Mouse (Mus musculus): ENCODE results near the gene Tmem255b. TPM values are rescaled to one million over a fixed set of nuclear protein-coding genes. Genes with fewer than 3 reads are reported as not detected.

Tmem255b gene
- polyA plus RNA-seq, 1 experiment from 2014 or later = not detected

DNA sequence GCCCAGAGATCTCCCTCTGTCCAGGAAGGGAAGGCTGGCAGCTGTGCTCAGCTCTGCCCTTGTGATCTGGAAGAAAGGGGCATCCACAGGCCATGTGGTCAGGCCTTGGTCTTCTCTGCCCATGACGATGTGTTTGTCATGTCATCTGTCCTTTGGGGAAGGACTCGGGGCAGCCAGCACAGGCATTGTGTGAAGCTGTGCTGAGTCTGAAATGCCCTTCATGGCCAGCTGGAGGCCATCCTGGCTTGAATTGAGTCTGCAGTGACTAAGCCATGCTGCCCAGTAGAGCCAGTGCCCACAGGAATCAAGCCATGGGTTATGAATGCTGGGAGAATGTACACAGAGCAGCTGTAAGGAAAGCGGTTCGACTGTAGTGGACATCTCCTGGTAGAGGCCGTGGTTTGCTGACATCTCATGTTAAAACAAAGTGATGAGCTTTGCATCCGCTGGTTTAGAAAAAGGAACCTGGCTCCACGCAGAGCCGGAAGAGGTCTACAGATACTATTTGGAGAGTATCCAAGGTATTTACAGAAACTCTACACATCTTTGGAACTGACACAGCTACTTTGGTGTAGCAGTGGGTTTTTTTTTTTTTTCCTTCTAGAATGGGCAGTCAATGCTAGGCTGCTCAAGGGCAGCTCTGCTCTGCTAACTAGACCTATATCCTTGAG is 69.1 kb downstream of the Tmem255b start:
- ATAC-seq = no peak
- H3K4me3 ChIP-seq (ENCODE audit: low read depth, low read length) = no peak overlapping the region
- no peaks in the 10 kb centered on the region for H3K36me3 ChIP-seq (replicated peaks; ENCODE audit: insufficient read depth, low read length)
- H3K4me1 ChIP-seq (ENCODE audit: insufficient read depth) = peaks cover 13% of the 10 kb centered on the region
- TF ChIP-seq EP300 (IDR thresholded peaks at IDR 0.05; ENCODE audit: low read depth) (no peak), CTCF (IDR thresholded peaks at IDR 0.05; ENCODE audit: low read depth) (no peak)
- whole genome bisulfite sequencing (ENCODE audit: insufficient replicate concordance) = 61% methylated on average over 8 of the region's 8 CpGs
- H3K27ac ChIP-seq (ENCODE audit: low read depth) = no peak overlapping the region
- H3K4me2 ChIP-seq (ENCODE audit: low read depth, low read length) = no peak overlapping the region
- H3K9me3 ChIP-seq (ENCODE audit: low read length) = no peaks in the 10 kb centered on the region
- no peak overlapping the region for H3K9ac ChIP-seq (replicated peaks)
- DNase-seq = no peak
- no peaks in the 10 kb centered on the region for H3K27me3 ChIP-seq (ENCODE audit: insufficient read depth, low read length)

- H3K4me2 ChIP-seq (ENCODE audit: low read depth, low read length) = no peak overlapping the region
- H3K4me1 ChIP-seq (ENCODE audit: insufficient read depth) = peaks cover 13% of the 10 kb centered on the region
- no peak overlapping the region for H3K9ac ChIP-seq (replicated peaks)
- TF ChIP-seq EP300 (IDR thresholded peaks at IDR 0.05; ENCODE audit: low read depth) (no peak), CTCF (IDR thresholded peaks at IDR 0.05; ENCODE audit: low read depth) (no peak)
- H3K4me3 ChIP-seq (ENCODE audit: low read depth, low read length) = no peak overlapping the region
- H3K9me3 ChIP-seq (ENCODE audit: low read length) = no peaks in the 10 kb centered on the region
- H3K36me3 ChIP-seq (replicated peaks; ENCODE audit: insufficient read depth, low read length) = no peaks in the 10 kb centered on the region
- no peak overlapping the region for H3K27ac ChIP-seq (ENCODE audit: low read depth)
- DNase-seq = no peak
- H3K27me3 ChIP-seq (ENCODE audit: insufficient read depth, low read length) = no peaks in the 10 kb centered on the region
- ATAC-seq = no peak
Observed at GRCm38 (mm10) chr8:13504894-13505674, 70.1 kb downstream of the Tmem255b start.

- H3K27me3 ChIP-seq (ENCODE audit: insufficient read depth, low read length) = no peaks in the 10 kb centered on the region
- no peak overlapping the region for H3K9ac ChIP-seq (replicated peaks)
- no peaks in the 10 kb centered on the region for H3K9me3 ChIP-seq (ENCODE audit: low read length)
- no peak overlapping the region for H3K27ac ChIP-seq (ENCODE audit: low read depth)
- no peak overlapping the region for H3K4me2 ChIP-seq (ENCODE audit: low read depth, low read length)
- H3K4me3 ChIP-seq (ENCODE audit: low read depth, low read length) = no peak overlapping the region
- ATAC-seq = peak; percentile 94
- no peaks in the 10 kb centered on the region for H3K36me3 ChIP-seq (replicated peaks; ENCODE audit: insufficient read depth, low read length)
- TF ChIP-seq EP300 (IDR thresholded peaks at IDR 0.05; ENCODE audit: low read depth) = no peak
- TF ChIP-seq CTCF (IDR thresholded peaks at IDR 0.05; ENCODE audit: low read depth) = no peak
- peaks cover 13% of the 10 kb centered on the region for H3K4me1 ChIP-seq (ENCODE audit: insufficient read depth)
- WGBS (ENCODE audit: insufficient replicate concordance) = 12% methylated on average over 4 of the region's 4 CpGs
- DNase-seq = peak; percentile 86
Observed at GRCm38 (mm10) chr8:13506849-13507248, 71.9 kb downstream of the Tmem255b start.

GRCm38 (mm10) chr8:13507284-13507937 is 72.4 kb downstream of the Tmem255b start:
- no peak overlapping the region for H3K4me2 ChIP-seq (ENCODE audit: low read depth, low read length)
- TF ChIP-seq EP300 (IDR thresholded peaks at IDR 0.05; ENCODE audit: low read depth) (no peak), CTCF (IDR thresholded peaks at IDR 0.05; ENCODE audit: low read depth) (no peak)
- H3K4me1 ChIP-seq (ENCODE audit: insufficient read depth) = peaks cover 13% of the 10 kb centered on the region
- H3K4me3 ChIP-seq (ENCODE audit: low read depth, low read length) = no peak overlapping the region
- no peaks in the 10 kb centered on the region for H3K36me3 ChIP-seq (replicated peaks; ENCODE audit: insufficient read depth, low read length)
- no peaks in the 10 kb centered on the region for H3K9me3 ChIP-seq (ENCODE audit: low read length)
- peak overlapping the region; percentile 29; the same call in 1 of the 2 replicates for H3K27ac ChIP-seq (ENCODE audit: low read depth)
- no peaks in the 10 kb centered on the region for H3K27me3 ChIP-seq (ENCODE audit: insufficient read depth, low read length)
- 71% methylated on average over 3 of the region's 3 CpGs for WGBS (ENCODE audit: insufficient replicate concordance)
- H3K9ac ChIP-seq (replicated peaks) = no peak overlapping the region
- DNase-seq = no peak
- ATAC-seq = no peak

GRCm38 (mm10) chr8:13512016-13512415 is 77.0 kb downstream of the Tmem255b start:
- TF ChIP-seq EP300 (IDR thresholded peaks at IDR 0.05; ENCODE audit: low read depth) = no peak
- no peak for TF ChIP-seq CTCF (IDR thresholded peaks at IDR 0.05; ENCODE audit: low read depth)
- H3K4me1 ChIP-seq (ENCODE audit: insufficient read depth) = peaks cover 11% of the 10 kb centered on the region; the same call in 1 of the 2 replicates
- no peaks in the 10 kb centered on the region for H3K27me3 ChIP-seq (ENCODE audit: insufficient read depth, low read length)
- DNase-seq (no peak), ATAC-seq (no peak)
- no peaks in the 10 kb centered on the region for H3K36me3 ChIP-seq (replicated peaks; ENCODE audit: insufficient read depth, low read length)
- H3K27ac ChIP-seq (ENCODE audit: low read depth) = no peak overlapping the region
- WGBS (ENCODE audit: insufficient replicate concordance) = 74% methylated on average over 5 of the region's 5 CpGs
- no peak overlapping the region for H3K4me2 ChIP-seq (ENCODE audit: low read depth, low read length)
- H3K4me3 ChIP-seq (ENCODE audit: low read depth, low read length) = no peak overlapping the region
- no peak overlapping the region for H3K9ac ChIP-seq (replicated peaks)
- H3K9me3 ChIP-seq (ENCODE audit: low read length) = no peaks in the 10 kb centered on the region

DNA sequence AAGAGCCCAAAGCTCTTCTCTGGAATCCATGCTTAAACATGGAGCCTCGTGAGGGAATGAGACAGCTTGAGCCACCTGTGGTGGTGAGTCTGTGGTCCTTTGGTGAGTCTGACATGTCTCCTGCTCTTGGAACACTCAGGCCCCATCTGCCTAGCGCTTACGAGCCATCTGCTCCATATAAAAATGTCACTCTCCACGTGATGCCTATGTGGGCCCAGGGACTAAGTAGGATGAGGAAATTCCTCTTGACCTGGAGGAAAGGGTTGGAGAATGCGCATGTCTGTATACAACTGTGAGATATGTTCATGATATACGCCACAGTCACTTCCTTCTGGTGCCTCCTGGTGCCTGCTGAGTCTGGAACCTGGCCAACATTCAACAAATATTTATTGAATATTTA is 77.7 kb downstream of the Tmem255b start:
- 65% methylated on average over 6 of the region's 6 CpGs for WGBS (ENCODE audit: insufficient replicate concordance)
- Histone ChIP-seq H3K4me3 (ENCODE audit: low read depth, low read length) (no peak overlapping the region), H3K27ac (ENCODE audit: low read depth) (no peak overlapping the region), H3K4me1 (ENCODE audit: insufficient read depth) (peaks cover 5% of the 10 kb centered on the region; the same call in 1 of the 2 replicates), H3K9me3 (ENCODE audit: low read length) (no peaks in the 10 kb centered on the region), H3K9ac (replicated peaks) (no peak overlapping the region), H3K36me3 (replicated peaks; ENCODE audit: insufficient read depth, low read length) (no peaks in the 10 kb centered on the region), H3K27me3 (ENCODE audit: insufficient read depth, low read length) (no peaks in the 10 kb centered on the region), H3K4me2 (ENCODE audit: low read depth, low read length) (no peak overlapping the region)
- ATAC-seq = no peak
- no peak for TF ChIP-seq CTCF (IDR thresholded peaks at IDR 0.05; ENCODE audit: low read depth)
- no peak for TF ChIP-seq EP300 (IDR thresholded peaks at IDR 0.05; ENCODE audit: low read depth)
- no peak for DNase-seq

Data from liver, postnatal 0 days (tissue).